Mouse (Mus musculus): ENCODE measurements around the gene Mars. TPM values are rescaled to one million over a fixed set of nuclear protein-coding genes. Genes with fewer than 3 reads are reported as not detected.

The Mars gene
- 7.2 TPM for polyA plus RNA-seq (2014; fragmentation: Illumina TruSeq; extraction: RNeasy Lipid Tissue Mini Kit (QIAGEN cat#74804); ENCODE audit: low replicate concordance)

GRCm38 (mm10) chr10:127311476-127312355 is at the start of gene Mars:
TSS of gene Mars (minus strand) at chr10:127311786.

GRCm38 (mm10) chr10:127353909-127354895 is 42.6 kb upstream of the Mars start, which contains the start of gene Inhbe:
TSS of gene Inhbe (minus strand) at chr10:127354411.

GRCm38 (mm10) chr10:127341891-127342639 is 30.5 kb upstream of the Mars start, which contains the start of gene Gli1:
TSS of gene Gli1 (minus strand) at chr10:127341974.

GRCm38 (mm10) chr10:127321621-127322020 is 10.0 kb upstream of the Mars start, which contains the start of gene Arhgap9:
TSS of gene Arhgap9 (plus strand) at chr10:127321964.

GRCm38 (mm10) chr10:127288800-127289572 is 22.6 kb downstream of the Mars start, which contains the start of gene Mbd6:
TSS of gene Mbd6 (minus strand) at chr10:127289018.

GRCm38 (mm10) chr10:127266112-127267091 is 45.2 kb downstream of the Mars start, which contains the start of gene Dctn2:
TSS of gene Dctn2 (plus strand) at chr10:127266368.

GRCm38 (mm10) chr10:127262548-127263398 is 48.8 kb downstream of the Mars start, which contains the start of gene Kif5a:
TSS of gene Kif5a (minus strand) at chr10:127263348.

Other genes with a start within 250 kb of the Mars start
- 7.9 TPM for gene Cdk4, start 248.3 kb downstream of the Mars start, polyA plus RNA-seq (2014; fragmentation: Illumina TruSeq; extraction: RNeasy Lipid Tissue Mini Kit (QIAGEN cat#74804); ENCODE audit: low replicate concordance)
- 40.0 TPM for gene Tspan31, start 241.5 kb downstream of the Mars start, polyA plus RNA-seq (2014; fragmentation: Illumina TruSeq; extraction: RNeasy Lipid Tissue Mini Kit (QIAGEN cat#74804); ENCODE audit: low replicate concordance)
- gene Agap2, start 236.5 kb downstream of the Mars start, polyA plus RNA-seq (2014; fragmentation: Illumina TruSeq; extraction: RNeasy Lipid Tissue Mini Kit (QIAGEN cat#74804); ENCODE audit: low replicate concordance) = not detected
- 7.4 TPM for gene Os9, start 190.7 kb downstream of the Mars start, polyA plus RNA-seq (2014; fragmentation: Illumina TruSeq; extraction: RNeasy Lipid Tissue Mini Kit (QIAGEN cat#74804); ENCODE audit: low replicate concordance)
- gene B4galnt1, start 146.6 kb downstream of the Mars start, polyA plus RNA-seq (2014; fragmentation: Illumina TruSeq; extraction: RNeasy Lipid Tissue Mini Kit (QIAGEN cat#74804); ENCODE audit: low replicate concordance) = 11.8 TPM
- gene Slc26a10, start 131.1 kb downstream of the Mars start, polyA plus RNA-seq (2014; fragmentation: Illumina TruSeq; extraction: RNeasy Lipid Tissue Mini Kit (QIAGEN cat#74804); ENCODE audit: low replicate concordance) = not detected
- 3.9 TPM for gene Arhgef25, start 121.7 kb downstream of the Mars start, polyA plus RNA-seq (2014; fragmentation: Illumina TruSeq; extraction: RNeasy Lipid Tissue Mini Kit (QIAGEN cat#74804); ENCODE audit: low replicate concordance)
- gene Dtx3, start 116.1 kb downstream of the Mars start, polyA plus RNA-seq (2014; fragmentation: Illumina TruSeq; extraction: RNeasy Lipid Tissue Mini Kit (QIAGEN cat#74804); ENCODE audit: low replicate concordance) = 0.56 TPM
- 8.8 TPM for gene Pip4k2c, start 100.2 kb downstream of the Mars start, polyA plus RNA-seq (2014; fragmentation: Illumina TruSeq; extraction: RNeasy Lipid Tissue Mini Kit (QIAGEN cat#74804); ENCODE audit: low replicate concordance)
- 1.0 TPM for gene Kif5a, start 48.4 kb downstream of the Mars start, polyA plus RNA-seq (2014; fragmentation: Illumina TruSeq; extraction: RNeasy Lipid Tissue Mini Kit (QIAGEN cat#74804); ENCODE audit: low replicate concordance)
- gene Dctn2, start 45.4 kb downstream of the Mars start, polyA plus RNA-seq (2014; fragmentation: Illumina TruSeq; extraction: RNeasy Lipid Tissue Mini Kit (QIAGEN cat#74804); ENCODE audit: low replicate concordance) = 15.2 TPM
- gene Mbd6, start 22.8 kb downstream of the Mars start, polyA plus RNA-seq (2014; fragmentation: Illumina TruSeq; extraction: RNeasy Lipid Tissue Mini Kit (QIAGEN cat#74804); ENCODE audit: low replicate concordance) = 2.0 TPM
- gene Arhgap9, start 10.2 kb upstream of the Mars start, polyA plus RNA-seq (2014; fragmentation: Illumina TruSeq; extraction: RNeasy Lipid Tissue Mini Kit (QIAGEN cat#74804); ENCODE audit: low replicate concordance) = 1.1 TPM
- gene Gli1, start 30.2 kb upstream of the Mars start, polyA plus RNA-seq (2014; fragmentation: Illumina TruSeq; extraction: RNeasy Lipid Tissue Mini Kit (QIAGEN cat#74804); ENCODE audit: low replicate concordance) = 0.11 TPM
- gene Inhbe, start 42.6 kb upstream of the Mars start, polyA plus RNA-seq (2014; fragmentation: Illumina TruSeq; extraction: RNeasy Lipid Tissue Mini Kit (QIAGEN cat#74804); ENCODE audit: low replicate concordance) = not detected
- gene Inhbc, start 58.6 kb upstream of the Mars start, polyA plus RNA-seq (2014; fragmentation: Illumina TruSeq; extraction: RNeasy Lipid Tissue Mini Kit (QIAGEN cat#74804); ENCODE audit: low replicate concordance) = not detected
- 116 TPM for gene R3hdm2, start 68.5 kb upstream of the Mars start, polyA plus RNA-seq (2014; fragmentation: Illumina TruSeq; extraction: RNeasy Lipid Tissue Mini Kit (QIAGEN cat#74804); ENCODE audit: low replicate concordance)
- not detected for gene Stac3, start 189.9 kb upstream of the Mars start, polyA plus RNA-seq (2014; fragmentation: Illumina TruSeq; extraction: RNeasy Lipid Tissue Mini Kit (QIAGEN cat#74804); ENCODE audit: low replicate concordance)
- not detected for gene Ndufa4l2, start 203.2 kb upstream of the Mars start, polyA plus RNA-seq (2014; fragmentation: Illumina TruSeq; extraction: RNeasy Lipid Tissue Mini Kit (QIAGEN cat#74804); ENCODE audit: low replicate concordance)
- gene Shmt2, start 210.7 kb upstream of the Mars start, polyA plus RNA-seq (2014; fragmentation: Illumina TruSeq; extraction: RNeasy Lipid Tissue Mini Kit (QIAGEN cat#74804); ENCODE audit: low replicate concordance) = 0.78 TPM
- not detected for gene Nxph4, start 222.8 kb upstream of the Mars start, polyA plus RNA-seq (2014; fragmentation: Illumina TruSeq; extraction: RNeasy Lipid Tissue Mini Kit (QIAGEN cat#74804); ENCODE audit: low replicate concordance)